Mouse (Mus musculus): ENCODE measurements around the gene Gna11. TPM values are rescaled to one million over a fixed set of nuclear protein-coding genes. Genes with fewer than 3 reads are reported as not detected.
A peak's percentile ranks its signal among the peaks of the same experiment; 100 is the strongest.

The Gna11 gene
- polyA plus RNA-seq, 1 experiment from 2014 or later: 28.3 TPM

GRCm38 (mm10) chr10:81489941-81490340 lies 55.0 kb downstream of the Gna11 start:
- no peak overlapping the region for H3K4me3 ChIP-seq
- 86% methylated on average over 14 of the region's 14 CpGs for WGBS (ENCODE audit: insufficient replicate concordance)
- H3K36me3 ChIP-seq: peaks cover 86% of the 10 kb centered on the region
- no peak for ATAC-seq
- H3K27ac ChIP-seq: no peak overlapping the region
- H3K9me3 ChIP-seq (replicated peaks): no peaks in the 10 kb centered on the region
- no peaks in the 10 kb centered on the region for H3K27me3 ChIP-seq (replicated peaks)
- no peak overlapping the region for H3K9ac ChIP-seq
- no peak overlapping the region for H3K4me2 ChIP-seq
- peaks cover 16% of the 10 kb centered on the region for H3K4me1 ChIP-seq

GRCm38 (mm10) chr10:81488081-81488480 lies 56.9 kb downstream of the Gna11 start:
- H3K4me3 ChIP-seq: no peak overlapping the region
- H3K27ac ChIP-seq: no peak overlapping the region
- ATAC-seq: no peak
- H3K36me3 ChIP-seq: peaks cover 70% of the 10 kb centered on the region
- no peaks in the 10 kb centered on the region for H3K4me1 ChIP-seq
- no peaks in the 10 kb centered on the region for H3K9me3 ChIP-seq (replicated peaks)
- H3K4me2 ChIP-seq: no peak overlapping the region
- WGBS (ENCODE audit: insufficient replicate concordance): 80% methylated on average over 11 of the region's 11 CpGs
- no peak overlapping the region for H3K9ac ChIP-seq
- H3K27me3 ChIP-seq (replicated peaks): peaks cover 3% of the 10 kb centered on the region

GRCm38 (mm10) chr10:81486496-81486895 lies 58.5 kb downstream of the Gna11 start:
- Histone ChIP-seq H3K4me3 (no peak overlapping the region), H3K36me3 (peaks cover 54% of the 10 kb centered on the region), H3K27me3 (replicated peaks) (peaks cover 19% of the 10 kb centered on the region), H3K9ac (no peak overlapping the region), H3K9me3 (replicated peaks) (no peaks in the 10 kb centered on the region), H3K4me2 (no peak overlapping the region), H3K27ac (no peak overlapping the region), H3K4me1 (peaks cover 12% of the 10 kb centered on the region)
- no peak for ATAC-seq
- WGBS (ENCODE audit: insufficient replicate concordance): 77% methylated on average over 10 of the region's 10 CpGs

- peaks cover 45% of the 10 kb centered on the region for H3K36me3 ChIP-seq
- H3K4me3 ChIP-seq: no peak overlapping the region
- ATAC-seq: no peak
- H3K27me3 ChIP-seq (replicated peaks): peaks cover 28% of the 10 kb centered on the region
- no peak overlapping the region for H3K4me2 ChIP-seq
- 56% methylated on average over 7 of the region's 7 CpGs for WGBS (ENCODE audit: insufficient replicate concordance)
- no peak overlapping the region for H3K9ac ChIP-seq
- peaks cover 12% of the 10 kb centered on the region for H3K4me1 ChIP-seq
- H3K27ac ChIP-seq: no peak overlapping the region
- H3K9me3 ChIP-seq (replicated peaks): no peaks in the 10 kb centered on the region
Observed at GRCm38 (mm10) chr10:81485479-81486018, 59.4 kb downstream of the Gna11 start.

GRCm38 (mm10) chr10:81485060-81485449 lies 59.9 kb downstream of the Gna11 start:
- H3K4me2 ChIP-seq: no peak overlapping the region
- no peak for ATAC-seq
- peaks cover 12% of the 10 kb centered on the region for H3K4me1 ChIP-seq
- no peak overlapping the region for H3K4me3 ChIP-seq
- no peak overlapping the region for H3K9ac ChIP-seq
- 10% methylated on average over 2 of the region's 2 CpGs for whole genome bisulfite sequencing (ENCODE audit: insufficient replicate concordance)
- H3K9me3 ChIP-seq (replicated peaks): no peaks in the 10 kb centered on the region
- peaks cover 33% of the 10 kb centered on the region for H3K27me3 ChIP-seq (replicated peaks)
- no peak overlapping the region for H3K27ac ChIP-seq
- H3K36me3 ChIP-seq: peaks cover 40% of the 10 kb centered on the region

GRCm38 (mm10) chr10:81484441-81485059 lies 60.4 kb downstream of the Gna11 start:
- Histone ChIP-seq H3K4me3 (no peak overlapping the region), H3K9me3 (replicated peaks) (no peaks in the 10 kb centered on the region), H3K4me1 (peaks cover 12% of the 10 kb centered on the region), H3K27ac (no peak overlapping the region), H3K9ac (no peak overlapping the region), H3K4me2 (no peak overlapping the region), H3K27me3 (replicated peaks) (peaks cover 38% of the 10 kb centered on the region), H3K36me3 (peaks cover 35% of the 10 kb centered on the region)
- no peak for ATAC-seq
- 61% methylated on average over 6 of the region's 6 CpGs for WGBS (ENCODE audit: insufficient replicate concordance)

- WGBS (ENCODE audit: insufficient replicate concordance): 14% methylated on average over 9 of the region's 9 CpGs
- ATAC-seq: no peak
- H3K4me3 ChIP-seq: no peak overlapping the region
Observed at GRCm38 (mm10) chr10:81483983-81484382, 61.0 kb downstream of the Gna11 start.

GRCm38 (mm10) chr10:81482533-81482889 lies 62.5 kb downstream of the Gna11 start, which contains the start of gene Celf5:
Celf5 (minus strand) TSS chr10:81482709.
- peaks cover 54% of the 10 kb centered on the region for H3K27me3 ChIP-seq (replicated peaks)
- no peaks in the 10 kb centered on the region for H3K9me3 ChIP-seq (replicated peaks)
- H3K4me2 ChIP-seq: peak within 1 kb of the TSS; percentile 72
- under 1% methylated on average over 31 of the region's 36 CpGs for WGBS (ENCODE audit: insufficient replicate concordance)
- H3K4me3 ChIP-seq: peak within 1 kb of the TSS; percentile 46
- peaks cover 12% of the 10 kb centered on the region for H3K4me1 ChIP-seq
- H3K9ac ChIP-seq: 0 out of 2 replicates have a peak within 1 kb of the TSS, but pooled peaks have one; percentile 24
- peak; percentile 59 for ATAC-seq
- peaks cover 14% of the 10 kb centered on the region for H3K36me3 ChIP-seq
- H3K27ac ChIP-seq: no peak within 1 kb of the TSS

More at GRCm38 (mm10) chr10:81483983-81484382, 61.0 kb downstream of the Gna11 start:
- H3K9me3 ChIP-seq (replicated peaks): no peaks in the 10 kb centered on the region
- H3K36me3 ChIP-seq: peaks cover 29% of the 10 kb centered on the region
- H3K27ac ChIP-seq: no peak overlapping the region
- H3K4me1 ChIP-seq: peaks cover 12% of the 10 kb centered on the region
- no peak overlapping the region for H3K9ac ChIP-seq
- no peak overlapping the region for H3K4me2 ChIP-seq
- H3K27me3 ChIP-seq (replicated peaks): peaks cover 39% of the 10 kb centered on the region

- WGBS (ENCODE audit: insufficient replicate concordance): 8% methylated on average over 31 of the region's 35 CpGs
- H3K4me1 ChIP-seq: peaks cover 12% of the 10 kb centered on the region
- peak overlapping the region; percentile 46 for H3K4me3 ChIP-seq
- peaks cover 8% of the 10 kb centered on the region for H3K36me3 ChIP-seq
- 0 out of 2 replicates have a peak overlapping the region, but pooled peaks have one; percentile 24 for H3K9ac ChIP-seq
- peaks cover 60% of the 10 kb centered on the region for H3K27me3 ChIP-seq (replicated peaks)
- no peaks in the 10 kb centered on the region for H3K9me3 ChIP-seq (replicated peaks)
- no peak for ATAC-seq
- H3K4me2 ChIP-seq: peak overlapping the region; percentile 72
- H3K27ac ChIP-seq: no peak overlapping the region
Observed at GRCm38 (mm10) chr10:81481605-81482532, 63.1 kb downstream of the Gna11 start.

Small RNAs within 50 kb of the gene (microRNA-seq; reads per million reads assigned to microRNA genes)
- gene Gm25595: not detected

Other genes with a start within 250 kb of the Gna11 start
- gene Cactin, start 224.1 kb downstream of the Gna11 start, polyA plus RNA-seq (2016; fragmentation: Nextera tagmentation; extraction: Ambion mirVana): 52.9 and 55.1 TPM in 2 replicates
- 6.7 and 7.0 TPM in 2 replicates for gene Tbxa2r, start 216.5 kb downstream of the Gna11 start, polyA plus RNA-seq (2016; fragmentation: Nextera tagmentation; extraction: Ambion mirVana)
- 0.04 TPM in 1 of 2 replicates, not detected in the other for gene Gipc3, start 201.9 kb downstream of the Gna11 start, polyA plus RNA-seq (2016; fragmentation: Nextera tagmentation; extraction: Ambion mirVana)
- gene Hmg20b, start 194.7 kb downstream of the Gna11 start, polyA plus RNA-seq (2016; fragmentation: Nextera tagmentation; extraction: Ambion mirVana): 39.9 and 47.1 TPM in 2 replicates
- gene Mfsd12, start 187.7 kb downstream of the Gna11 start, polyA plus RNA-seq (2016; fragmentation: Nextera tagmentation; extraction: Ambion mirVana): 20.8 and 21.0 TPM in 2 replicates
- gene 4930404N11Rik, start 179.4 kb downstream of the Gna11 start, polyA plus RNA-seq (2016; fragmentation: Nextera tagmentation; extraction: Ambion mirVana): 1.4 TPM in 2 replicates
- gene Fzr1, start 166.7 kb downstream of the Gna11 start, polyA plus RNA-seq (2016; fragmentation: Nextera tagmentation; extraction: Ambion mirVana): 93.8 and 100 TPM in 2 replicates
- gene Dohh, start 160.8 kb downstream of the Gna11 start, polyA plus RNA-seq (2016; fragmentation: Nextera tagmentation; extraction: Ambion mirVana): 70.0 and 74.5 TPM in 2 replicates
- 0.68 and 1.2 TPM in 2 replicates for gene Gm48551, start 160.7 kb downstream of the Gna11 start, polyA plus RNA-seq (2016; fragmentation: Nextera tagmentation; extraction: Ambion mirVana)
- 0.71 and 0.98 TPM in 2 replicates for gene Gm48552, start 156.2 kb downstream of the Gna11 start, polyA plus RNA-seq (2016; fragmentation: Nextera tagmentation; extraction: Ambion mirVana)
- 1.8 TPM in 2 replicates for gene Smim24, start 152.1 kb downstream of the Gna11 start, polyA plus RNA-seq (2016; fragmentation: Nextera tagmentation; extraction: Ambion mirVana)
- gene Nfic, start 89.6 kb downstream of the Gna11 start, polyA plus RNA-seq (2016; fragmentation: Nextera tagmentation; extraction: Ambion mirVana): 10.1 and 10.2 TPM in 2 replicates
- 0.05 and 0.06 TPM in 2 replicates for gene Celf5, start 62.5 kb downstream of the Gna11 start, polyA plus RNA-seq (2016; fragmentation: Nextera tagmentation; extraction: Ambion mirVana)
- 59.9 and 62.7 TPM in 2 replicates for gene Ncln, start 48.8 kb downstream of the Gna11 start, polyA plus RNA-seq (2016; fragmentation: Nextera tagmentation; extraction: Ambion mirVana)
- gene S1pr4, start 45.1 kb downstream of the Gna11 start, polyA plus RNA-seq (2016; fragmentation: Nextera tagmentation; extraction: Ambion mirVana): 3.1 and 3.3 TPM in 2 replicates
- gene Gna15, start 21.0 kb downstream of the Gna11 start, polyA plus RNA-seq (2016; fragmentation: Nextera tagmentation; extraction: Ambion mirVana): 7.0 and 7.3 TPM in 2 replicates
- gene Aes, start 14.3 kb upstream of the Gna11 start, polyA plus RNA-seq (2016; fragmentation: Nextera tagmentation; extraction: Ambion mirVana): 263 and 270 TPM in 2 replicates
- gene Tle2, start 29.4 kb upstream of the Gna11 start, polyA plus RNA-seq (2016; fragmentation: Nextera tagmentation; extraction: Ambion mirVana): 4.8 and 5.1 TPM in 2 replicates
- 8.1 and 12.1 TPM in 2 replicates for gene Tle6, start 55.9 kb upstream of the Gna11 start, polyA plus RNA-seq (2016; fragmentation: Nextera tagmentation; extraction: Ambion mirVana)
- 0.46 and 0.78 TPM in 2 replicates for gene BC025920, start 61.1 kb upstream of the Gna11 start, polyA plus RNA-seq (2016; fragmentation: Nextera tagmentation; extraction: Ambion mirVana)
- 12.7 and 14.7 TPM in 2 replicates for gene Sirt6, start 82.6 kb upstream of the Gna11 start, polyA plus RNA-seq (2016; fragmentation: Nextera tagmentation; extraction: Ambion mirVana)
- gene Ankrd24, start 83.3 kb upstream of the Gna11 start, polyA plus RNA-seq (2016; fragmentation: Nextera tagmentation; extraction: Ambion mirVana): 3.8 and 4.5 TPM in 2 replicates
- gene Gm10778, start 103.9 kb upstream of the Gna11 start, polyA plus RNA-seq (2016; fragmentation: Nextera tagmentation; extraction: Ambion mirVana): 2.3 and 2.5 TPM in 2 replicates
- 4.4 and 6.4 TPM in 2 replicates for gene Zfp433, start 159.6 kb upstream of the Gna11 start, polyA plus RNA-seq (2016; fragmentation: Nextera tagmentation; extraction: Ambion mirVana)
- gene Gm3055, start 226.0 kb upstream of the Gna11 start, polyA plus RNA-seq (2016; fragmentation: Nextera tagmentation; extraction: Ambion mirVana): 1.2 and 2.0 TPM in 2 replicates

Measured in liver, embryonic 12.5 days (tissue).